Mouse (Mus musculus) G1E (cell line): ENCODE results near the gene Ecpas.

ENCODE experiments used
- CTCF ChIP-seq: IDR thresholded peaks from 2 replicates; pipeline ENCODE4 v1.5.1; 2012; ENCODE audit warnings: low read depth, low read length, inconsistent platforms, mixed read lengths
- GATA1 ChIP-seq: IDR thresholded peaks from 2 replicates; pipeline ENCODE4 v1.6.1; 2012; ENCODE audit warnings: borderline replicate concordance, low read length, inconsistent platforms, mixed read lengths
- GATA2 ChIP-seq: IDR thresholded peaks from 2 replicates; pipeline ENCODE4 v1.6.1; 2012; ENCODE audit warnings: low read depth, low read length, inconsistent platforms, borderline replicate concordance
- POLR2AphosphoS5 ChIP-seq: IDR thresholded peaks from 2 replicates; pipeline ENCODE4 v1.6.1; 2012; ENCODE audit warnings: low read depth, low read length, inconsistent platforms; ENCODE audit not compliant: insufficient replicate concordance
- TAL1 ChIP-seq: conservative IDR thresholded peaks from 2 replicates; pipeline ENCODE4 v1.6.1; 2012; ENCODE audit warnings: low read depth, low read length, inconsistent platforms, mixed read lengths

DNA sequence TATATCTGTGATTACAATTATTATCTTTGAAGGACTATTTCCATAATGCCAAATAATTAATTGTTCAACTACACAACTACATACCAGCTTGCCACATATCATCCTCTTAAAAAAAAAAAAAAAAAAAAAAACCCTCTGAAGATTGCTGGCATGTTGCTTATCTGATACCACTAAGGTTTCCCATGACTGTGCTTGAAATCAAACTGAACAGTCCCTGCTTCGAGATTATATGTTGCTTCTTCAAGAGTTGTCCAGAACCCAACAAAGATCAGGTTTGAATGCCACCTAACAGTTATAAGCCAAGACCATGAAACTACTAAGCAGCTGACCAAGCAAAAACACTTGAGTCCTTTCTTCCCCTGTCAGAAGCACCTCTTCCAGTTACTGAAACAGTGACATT, 5.1 kb downstream of the Ecpas start:
- TF ChIP-seq CTCF (no peak), TAL1 (no peak), GATA1 (no peak), POLR2AphosphoS5 (no peak), GATA2 (no peak)
